8 mouse cellular contexts compared by ENCODE assay signal in the genomic region with DNA sequence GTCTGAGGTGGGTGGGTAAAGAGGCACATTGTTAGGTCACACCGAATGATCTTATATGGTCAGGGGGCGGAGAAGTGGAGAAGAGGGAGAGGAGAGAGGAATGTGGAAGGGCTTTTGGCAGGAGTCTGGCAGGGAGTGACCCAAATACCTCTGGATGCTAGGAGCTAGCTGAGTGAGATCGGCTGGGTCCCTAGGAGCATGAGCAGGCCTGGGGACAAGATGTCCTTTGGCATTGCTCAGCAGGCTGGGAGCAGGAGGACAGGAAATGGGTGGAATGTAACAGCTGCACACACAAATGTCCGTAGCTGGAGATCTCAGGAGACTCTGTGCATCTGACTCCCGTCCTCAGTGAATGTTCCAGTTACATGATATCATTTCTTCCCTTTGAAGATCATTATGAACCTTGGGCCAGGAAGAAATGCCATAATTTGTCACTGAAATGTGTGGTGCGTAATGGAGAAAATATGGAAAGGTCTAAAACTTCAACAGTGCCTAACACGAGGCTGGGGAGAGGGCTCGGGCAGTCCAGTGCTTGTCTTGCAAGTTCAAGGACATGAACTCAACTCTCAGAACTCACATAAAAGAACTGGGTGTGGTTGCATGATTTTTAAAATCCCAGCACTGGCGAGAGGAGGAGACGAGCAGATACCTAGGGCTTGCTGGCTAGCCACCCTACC. TPM values are rescaled to one million over a fixed set of nuclear protein-coding genes. Genes with fewer than 3 reads are reported as not detected.
A peak's percentile ranks its signal among the peaks of the same experiment; 100 is the strongest.
DNase-seq lines count a peak whose midpoint lies in the region; ATAC-seq lines count a peak whose summit lies in the region.

No protein-coding gene starts in this region.

- ATAC-seq in heart, embryonic 11.5 days (replicated peaks; ENCODE audit: insufficient number of reproducible peaks, low FRiP score, low TSS enrichment): no peak

- peak; percentile 99 for DNase-seq in heart, adult 11 months
- peak; percentile 8 for DNase-seq in adipocyte (ENCODE audit: low spot score)
- DNase-seq in heart, postnatal 36 days: peak; percentile 70 to 72
- peak; percentile 89 for DNase-seq in lung, postnatal 10 days
- no peak for DNase-seq in cerebellum, postnatal 25 days
- no peak for DNase-seq in frontal cortex, adult 2 months (ENCODE audit: extremely low spot score in 1 of 2, low spot score in 1 of 2)
- DNase-seq in cerebellum, adult 9-11 months: no peak

- peaks cover 9% of the 10 kb centered on the region; the same call in 1 of the 2 replicates for H3K4me1 ChIP-seq in heart, embryonic 11.5 days (ENCODE audit: control insufficient read depth, insufficient read depth, low read length)

- 58% methylated on average over 10 of the region's 10 CpGs for WGBS in heart, embryonic 11.5 days (ENCODE audit: insufficient replicate concordance)

- intact Hi-C loops in heart, postnatal 36 days (cut with DNase I): loop anchor here (5.0 kb wide), 5 partner anchors 42 to 192 kb away; no protein-coding TSS in a partner anchor

- H3K9ac ChIP-seq in heart, embryonic 11.5 days (ENCODE audit: low read depth, low read length): no peak overlapping the region

- H3K36me3 ChIP-seq in heart, embryonic 11.5 days (ENCODE audit: control insufficient read depth, insufficient read depth, low read length): no peaks in the 10 kb centered on the region

- no peak overlapping the region for H3K27ac ChIP-seq in heart, embryonic 11.5 days (ENCODE audit: low read depth, low read length)

- H3K9me3 ChIP-seq in heart, embryonic 11.5 days (replicated peaks; ENCODE audit: control insufficient read depth, low read length): no peaks in the 10 kb centered on the region

- H3K4me3 ChIP-seq in heart, embryonic 11.5 days (ENCODE audit: low read depth, low read length): no peak overlapping the region

- no peak overlapping the region for H3K4me2 ChIP-seq in heart, embryonic 11.5 days

- no peaks in the 10 kb centered on the region for H3K27me3 ChIP-seq in heart, embryonic 11.5 days (ENCODE audit: control insufficient read depth, insufficient read depth, low read length)

RNA-seq across cellular contexts. Expression of a gene that starts 59.6 kb away (rescaled TPM):
- polyA plus RNA-seq in heart, embryonic 11.5 days (2014; fragmentation: Nextera tagmentation; extraction: Ambion mirVana): 0.11 and 0.25 TPM in 2 replicates
- 10 to 100 TPM in 1 of 2 experiments, 1 to 10 TPM in 1; 7.5 to 12.1 TPM for total RNA-seq in heart, postnatal 36 days (2021)
- 3.1 and 3.7 TPM in 2 replicates for polyA plus RNA-seq in frontal cortex, adult 2 months (2012; rRNA removed)

Comparison
In these comparisons a context has a peak if more than half of its experiments do, and no peak if none do; other contexts are left out.
1. DNase-seq: peak in heart, adult 11 months (single experiment), adipocyte (single experiment), heart, postnatal 36 days (2 of 2) and lung, postnatal 10 days (single experiment); none in cerebellum, postnatal 25 days (0 of 2), frontal cortex, adult 2 months (0 of 2) and cerebellum, adult 9-11 months (single experiment).